Mouse (Mus musculus): Measurements from ENCODE around the gene Nos1ap.

The Nos1ap gene

GRCm38 (mm10) chr1:170466099-170467009 lies 123.3 kb downstream of the Nos1ap start:
- no peak for DNase-seq (ENCODE audit: low spot score in 2 of 2)

- DNase-seq (ENCODE audit: low spot score in 2 of 2) = no peak
These were observed 127.5 kb downstream of the Nos1ap start for GRCm38 (mm10) chr1:170462140-170462539.

GRCm38 (mm10) chr1:170459896-170460602 lies 129.6 kb downstream of the Nos1ap start:
- no peak for DNase-seq (ENCODE audit: low spot score in 2 of 2)

GRCm38 (mm10) chr1:170457673-170458072 lies 132.0 kb downstream of the Nos1ap start:
- DNase-seq (ENCODE audit: low spot score in 2 of 2) = no peak

- no peak for DNase-seq (ENCODE audit: low spot score in 2 of 2)
These were observed 133.6 kb downstream of the Nos1ap start for GRCm38 (mm10) chr1:170455910-170456700.

GRCm38 (mm10) chr1:170455387-170455786 lies 134.3 kb downstream of the Nos1ap start:
- no peak for DNase-seq (ENCODE audit: low spot score in 2 of 2)

- DNase-seq (ENCODE audit: low spot score in 2 of 2) = no peak
These were observed 136.2 kb downstream of the Nos1ap start for GRCm38 (mm10) chr1:170453455-170453854.

- DNase-seq (ENCODE audit: low spot score in 2 of 2) = no peak
These were observed 141.4 kb downstream of the Nos1ap start for GRCm38 (mm10) chr1:170448244-170448643.

GRCm38 (mm10) chr1:170445458-170445857 lies 144.2 kb downstream of the Nos1ap start:
- DNase-seq (ENCODE audit: low spot score in 2 of 2) = no peak

- no peak for DNase-seq (ENCODE audit: low spot score in 2 of 2)
These were observed 149.3 kb downstream of the Nos1ap start for GRCm38 (mm10) chr1:170440367-170440766.

GRCm38 (mm10) chr1:170438471-170439151 lies 151.1 kb downstream of the Nos1ap start:
- no peak for DNase-seq (ENCODE audit: low spot score in 2 of 2)

GRCm38 (mm10) chr1:170434146-170434545 lies 155.5 kb downstream of the Nos1ap start:
- no peak for DNase-seq (ENCODE audit: low spot score in 2 of 2)

GRCm38 (mm10) chr1:170433661-170434060 lies 156.0 kb downstream of the Nos1ap start:
- DNase-seq (ENCODE audit: low spot score in 2 of 2) = no peak

GRCm38 (mm10) chr1:170432288-170432687 lies 157.4 kb downstream of the Nos1ap start:
- no peak for DNase-seq (ENCODE audit: low spot score in 2 of 2)

GRCm38 (mm10) chr1:170431312-170431711 lies 158.3 kb downstream of the Nos1ap start:
- DNase-seq (ENCODE audit: low spot score in 2 of 2) = no peak

GRCm38 (mm10) chr1:170430660-170431059 lies 159.0 kb downstream of the Nos1ap start:
- DNase-seq (ENCODE audit: low spot score in 2 of 2) = no peak

GRCm38 (mm10) chr1:170429656-170430055 lies 160.0 kb downstream of the Nos1ap start:
- DNase-seq (ENCODE audit: low spot score in 2 of 2) = no peak

- DNase-seq (ENCODE audit: low spot score in 2 of 2) = no peak
These were observed 161.5 kb downstream of the Nos1ap start for GRCm38 (mm10) chr1:170428141-170428540.

- no peak for DNase-seq (ENCODE audit: low spot score in 2 of 2)
These were observed 165.3 kb downstream of the Nos1ap start for GRCm38 (mm10) chr1:170424258-170424889.

GRCm38 (mm10) chr1:170423048-170423447 lies 166.6 kb downstream of the Nos1ap start:
- DNase-seq (ENCODE audit: low spot score in 2 of 2) = no peak

- no peak for DNase-seq (ENCODE audit: low spot score in 2 of 2)
These were observed 167.5 kb downstream of the Nos1ap start for GRCm38 (mm10) chr1:170422188-170422587.
